Mouse (Mus musculus) adrenal gland, adult 8-10 months (tissue): ENCODE results near the gene Hoxd12. TPM values are rescaled to one million over a fixed set of nuclear protein-coding genes. Genes with fewer than 3 reads are reported as not detected.

ENCODE experiments used
- DNase-seq: peaks from one replicate; pipeline ENCODE4 v3.0.0; 2022
- total RNA-seq, 4 experiments: library from RNA; stranded (reverse); gene quantifications; 2 replicates each; pipeline ENCODE4 v1.2.4; 2022

The Hoxd12 gene
- total RNA-seq, 4 experiments from 2014 or later = not detected

- no peak for DNase-seq
Observed at GRCm38 (mm10) chr2:74666411-74666810, 8.4 kb upstream of the Hoxd12 start.

GRCm38 (mm10) chr2:74667191-74667841 is 7.5 kb upstream of the Hoxd12 start:
- DNase-seq = no peak

- no peak for DNase-seq
Observed at GRCm38 (mm10) chr2:74667842-74668357, 6.9 kb upstream of the Hoxd12 start, which contains the start of gene Hoxd13. TSS of gene Hoxd13 (plus strand) at chr2:74668310.

- DNase-seq = no peak
Observed at GRCm38 (mm10) chr2:74668370-74669229, 6.2 kb upstream of the Hoxd12 start.

- no peak for DNase-seq
Observed at GRCm38 (mm10) chr2:74669230-74669578, 5.6 kb upstream of the Hoxd12 start.

- no peak for DNase-seq
Observed at GRCm38 (mm10) chr2:74669650-74670235, 5.1 kb upstream of the Hoxd12 start.

- DNase-seq = no peak
Observed at GRCm38 (mm10) chr2:74670632-74671188, 4.1 kb upstream of the Hoxd12 start.

GRCm38 (mm10) chr2:74671847-74672246 is 3.0 kb upstream of the Hoxd12 start:
- no peak for DNase-seq

GRCm38 (mm10) chr2:74672481-74673362 is 2.1 kb upstream of the Hoxd12 start:
- no peak for DNase-seq

- DNase-seq = no peak
Observed at GRCm38 (mm10) chr2:74673835-74674425, 883 bp upstream of the Hoxd12 start.

- DNase-seq = no peak
Observed at GRCm38 (mm10) chr2:74675666-74676282, 961 bp downstream of the Hoxd12 start.

- no peak for DNase-seq
Observed at GRCm38 (mm10) chr2:74676376-74677052, 1.7 kb downstream of the Hoxd12 start.

- DNase-seq = no peak
Observed at GRCm38 (mm10) chr2:74677106-74677505, 2.3 kb downstream of the Hoxd12 start.

GRCm38 (mm10) chr2:74678891-74679595 is 4.2 kb downstream of the Hoxd12 start, which contains the start of gene Hoxd11:
TSS of gene Hoxd11 (plus strand) at chr2:74679557.
- no peak for DNase-seq

GRCm38 (mm10) chr2:74679596-74679971 is 4.8 kb downstream of the Hoxd12 start:
- no peak for DNase-seq

- DNase-seq = no peak
Observed at GRCm38 (mm10) chr2:74679980-74680379, 5.2 kb downstream of the Hoxd12 start.

GRCm38 (mm10) chr2:74680561-74681398 is 6.0 kb downstream of the Hoxd12 start:
- DNase-seq = no peak
